Mouse (Mus musculus): ENCODE data around the gene Gm11565. TPM values are rescaled to one million over a fixed set of nuclear protein-coding genes. Genes with fewer than 3 reads are reported as not detected.
"Not testable (repeated sequence)": the region's sequence is repeated elsewhere in the genome, so short reads cannot be mapped to it uniquely, and the experiment has no call there.

Gene Gm11565
- not detected in 2 replicates for polyA plus RNA-seq (2012; rRNA removed)

- DNase-seq, result no peak
- Histone ChIP-seq H3K27ac (ENCODE audit: insufficient read depth, low read depth, low read length) (no peak within 1 kb of the TSS), H3K27me3 (replicated peaks; ENCODE audit: control insufficient read depth, insufficient read depth, low read length) (no peaks in the 10 kb centered on the region), H3K36me3 (ENCODE audit: control insufficient read depth, insufficient read depth, low read length) (no peaks in the 10 kb centered on the region), H3K4me1 (ENCODE audit: control insufficient read depth, insufficient read depth, low read length) (no peaks in the 10 kb centered on the region), H3K4me3 (ENCODE audit: insufficient read depth, low read depth, low read length) (no peak within 1 kb of the TSS)
- no peak for TF ChIP-seq POLR2A (IDR thresholded peaks at IDR 0.05; ENCODE audit: low read depth, low read length)
- TF ChIP-seq CTCF (conservative IDR thresholded peaks at IDR 0.05; ENCODE audit: insufficient read depth, insufficient read length, low read depth, low read length), result no peak
- WGBS, result 84% methylated on average over 3 of the region's 3 CpGs
Measured at GRCm38 (mm10) chr11:99914451-99914850, at the start of gene Gm11565. Gm11565 (plus strand) TSS chr11:99914751.

- H3K36me3 ChIP-seq (ENCODE audit: control insufficient read depth, insufficient read depth, low read length); H3K4me3 ChIP-seq (ENCODE audit: insufficient read depth, low read depth, low read length); H3K27me3 ChIP-seq (replicated peaks; ENCODE audit: control insufficient read depth, insufficient read depth, low read length); DNase-seq; H3K27ac ChIP-seq (ENCODE audit: insufficient read depth, low read depth, low read length); H3K4me1 ChIP-seq (ENCODE audit: control insufficient read depth, insufficient read depth, low read length): not testable (repeated sequence)
- 56% methylated on average over 1 of the region's 1 CpGs for WGBS
Measured at GRCm38 (mm10) chr11:99873089-99873488, 41.5 kb upstream of the Gm11565 start, which contains the start of gene Krtap9-1. Krtap9-1 (plus strand) TSS chr11:99873389.

GRCm38 (mm10) chr11:99878887-99879286 is 35.7 kb upstream of the Gm11565 start, which contains the start of gene Gm11567:
Gm11567 (plus strand) TSS chr11:99879187.
- H3K27me3 ChIP-seq (replicated peaks; ENCODE audit: control insufficient read depth, insufficient read depth, low read length); H3K4me1 ChIP-seq (ENCODE audit: control insufficient read depth, insufficient read depth, low read length); H3K36me3 ChIP-seq (ENCODE audit: control insufficient read depth, insufficient read depth, low read length); H3K4me3 ChIP-seq (ENCODE audit: insufficient read depth, low read depth, low read length); DNase-seq; H3K27ac ChIP-seq (ENCODE audit: insufficient read depth, low read depth, low read length): not testable (repeated sequence)
- WGBS, result 45% methylated on average over 1 of the region's 1 CpGs

- TF ChIP-seq CTCF (conservative IDR thresholded peaks at IDR 0.05; ENCODE audit: insufficient read depth, insufficient read length, low read depth, low read length) (no peak), POLR2A (IDR thresholded peaks at IDR 0.05; ENCODE audit: low read depth, low read length) (no peak)
- Histone ChIP-seq H3K27ac (ENCODE audit: insufficient read depth, low read depth, low read length) (no peak within 1 kb of the TSS), H3K27me3 (replicated peaks; ENCODE audit: control insufficient read depth, insufficient read depth, low read length) (no peaks in the 10 kb centered on the region), H3K36me3 (ENCODE audit: control insufficient read depth, insufficient read depth, low read length) (no peaks in the 10 kb centered on the region), H3K4me3 (ENCODE audit: insufficient read depth, low read depth, low read length) (no peak within 1 kb of the TSS), H3K4me1 (ENCODE audit: control insufficient read depth, insufficient read depth, low read length) (no peaks in the 10 kb centered on the region)
- 85% methylated on average over 2 of the region's 2 CpGs for WGBS
- DNase-seq, result no peak
Measured at GRCm38 (mm10) chr11:99907620-99908019, 6.9 kb upstream of the Gm11565 start, which contains the start of gene Krtap31-1. Krtap31-1 (plus strand) TSS chr11:99907920.

- no peak for TF ChIP-seq CTCF (conservative IDR thresholded peaks at IDR 0.05; ENCODE audit: insufficient read depth, insufficient read length, low read depth, low read length)
- Histone ChIP-seq H3K36me3 (ENCODE audit: control insufficient read depth, insufficient read depth, low read length) (no peaks in the 10 kb centered on the region), H3K4me1 (ENCODE audit: control insufficient read depth, insufficient read depth, low read length) (no peaks in the 10 kb centered on the region), H3K27ac (ENCODE audit: insufficient read depth, low read depth, low read length) (no peak within 1 kb of the TSS), H3K27me3 (replicated peaks; ENCODE audit: control insufficient read depth, insufficient read depth, low read length) (no peaks in the 10 kb centered on the region), H3K4me3 (ENCODE audit: insufficient read depth, low read depth, low read length) (no peak within 1 kb of the TSS)
- 82% methylated on average over 1 of the region's 1 CpGs for WGBS
- DNase-seq, result no peak
Measured at GRCm38 (mm10) chr11:99935991-99936390, 21.4 kb downstream of the Gm11565 start, which contains the start of gene Krtap31-2. Krtap31-2 (plus strand) TSS chr11:99936291.

GRCm38 (mm10) chr11:99937751-99938264 is 23.3 kb downstream of the Gm11565 start:
- Histone ChIP-seq H3K4me1 (ENCODE audit: control insufficient read depth, insufficient read depth, low read length) (no peaks in the 10 kb centered on the region), H3K36me3 (ENCODE audit: control insufficient read depth, insufficient read depth, low read length) (no peaks in the 10 kb centered on the region), H3K27ac (ENCODE audit: insufficient read depth, low read depth, low read length) (no peak overlapping the region), H3K4me3 (ENCODE audit: insufficient read depth, low read depth, low read length) (no peak overlapping the region), H3K27me3 (replicated peaks; ENCODE audit: control insufficient read depth, insufficient read depth, low read length) (no peaks in the 10 kb centered on the region)
- WGBS, result 84% methylated on average over 9 of the region's 9 CpGs
- no peak for DNase-seq
- TF ChIP-seq POLR2A (IDR thresholded peaks at IDR 0.05; ENCODE audit: low read depth, low read length) (no peak), CTCF (conservative IDR thresholded peaks at IDR 0.05; ENCODE audit: insufficient read depth, insufficient read length, low read depth, low read length) (no peak)

- 88% methylated on average over 2 of the region's 2 CpGs for WGBS
Measured at GRCm38 (mm10) chr11:99948175-99948574, 33.6 kb downstream of the Gm11565 start, which contains the start of gene Krtap9-5. Krtap9-5 (plus strand) TSS chr11:99948475.

More at GRCm38 (mm10) chr11:99948175-99948574, 33.6 kb downstream of the Gm11565 start, which contains the start of gene Krtap9-5:
- Histone ChIP-seq H3K4me3 (ENCODE audit: insufficient read depth, low read depth, low read length) (no peak within 1 kb of the TSS), H3K36me3 (ENCODE audit: control insufficient read depth, insufficient read depth, low read length) (no peaks in the 10 kb centered on the region), H3K27me3 (replicated peaks; ENCODE audit: control insufficient read depth, insufficient read depth, low read length) (no peaks in the 10 kb centered on the region), H3K27ac (ENCODE audit: insufficient read depth, low read depth, low read length) (no peak within 1 kb of the TSS), H3K4me1 (ENCODE audit: control insufficient read depth, insufficient read depth, low read length) (no peaks in the 10 kb centered on the region)
- no peak for DNase-seq
- no peak for TF ChIP-seq CTCF (conservative IDR thresholded peaks at IDR 0.05; ENCODE audit: insufficient read depth, insufficient read length, low read depth, low read length)
- no peak for TF ChIP-seq POLR2A (IDR thresholded peaks at IDR 0.05; ENCODE audit: low read depth, low read length)

All from kidney, adult 2 months (tissue).